Mouse (Mus musculus): Measurements from ENCODE around the gene Ephb2. TPM values are rescaled to one million over a fixed set of nuclear protein-coding genes. Genes with fewer than 3 reads are reported as not detected.

The Ephb2 gene
- polyA plus RNA-seq, 1 experiment: not detected

DNA sequence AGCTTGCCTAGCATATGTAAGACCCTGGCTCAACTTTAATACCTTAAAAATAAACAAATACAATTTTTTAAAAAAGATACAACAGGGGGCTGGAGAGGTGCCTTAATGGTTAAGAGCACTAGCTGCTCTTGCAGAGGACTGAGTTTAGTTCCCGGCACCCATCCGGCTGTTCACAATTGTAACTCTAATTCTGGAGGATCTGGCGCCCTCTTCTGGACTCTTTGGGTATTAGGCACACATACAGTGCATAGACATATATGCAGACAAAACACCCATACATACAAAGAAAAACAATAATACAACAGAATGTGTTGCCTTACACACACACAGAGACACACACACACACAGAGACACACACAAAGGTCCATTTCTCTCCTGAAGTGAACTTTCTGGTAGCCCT, 67.3 kb downstream of the Ephb2 start:
- H3K4me1 ChIP-seq (ENCODE audit: control insufficient read depth): no peaks in the 10 kb centered on the region
- H3K27me3 ChIP-seq (ENCODE audit: control insufficient read depth): no peaks in the 10 kb centered on the region
- TF ChIP-seq TAL1 (IDR thresholded peaks at IDR 0.05; ENCODE audit: low read length) (no peak), GATA1 (IDR thresholded peaks at IDR 0.05; ENCODE audit: low read length) (no peak)
- no peak overlapping the region for H3K4me3 ChIP-seq (replicated peaks)
- no peaks in the 10 kb centered on the region for H3K36me3 ChIP-seq (ENCODE audit: control insufficient read depth)
- no peaks in the 10 kb centered on the region for H3K9me3 ChIP-seq (ENCODE audit: control insufficient read depth, low read length)

DNA sequence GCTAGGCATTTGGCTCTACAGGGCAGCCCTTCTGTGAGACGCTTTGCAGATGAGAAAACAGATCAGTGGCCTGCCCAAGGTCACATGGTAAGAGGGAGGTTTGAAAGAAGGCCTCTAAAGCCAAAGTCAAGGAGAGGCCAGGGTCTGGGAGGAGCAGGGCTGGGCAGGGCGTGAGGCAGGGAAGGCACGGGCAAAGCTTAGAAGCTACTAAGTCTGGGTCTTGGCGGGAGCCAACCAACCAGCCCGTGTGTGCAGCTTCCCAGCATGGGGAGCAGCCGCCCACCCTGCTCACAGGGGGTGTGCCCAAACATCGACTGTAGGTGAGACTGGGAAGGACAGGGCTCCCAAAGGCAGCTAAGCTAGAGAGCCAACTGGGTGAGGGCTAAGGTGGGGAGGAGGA, 70.7 kb downstream of the Ephb2 start:
- no peaks in the 10 kb centered on the region for H3K36me3 ChIP-seq (ENCODE audit: control insufficient read depth)
- no peaks in the 10 kb centered on the region for H3K9me3 ChIP-seq (ENCODE audit: control insufficient read depth, low read length)
- H3K4me3 ChIP-seq (replicated peaks): no peak overlapping the region
- H3K27me3 ChIP-seq (ENCODE audit: control insufficient read depth): no peaks in the 10 kb centered on the region
- H3K4me1 ChIP-seq (ENCODE audit: control insufficient read depth): no peaks in the 10 kb centered on the region
- no peak for TF ChIP-seq TAL1 (IDR thresholded peaks at IDR 0.05; ENCODE audit: low read length)
- TF ChIP-seq GATA1 (IDR thresholded peaks at IDR 0.05; ENCODE audit: low read length): no peak

- Histone ChIP-seq H3K4me3 (replicated peaks) (no peak overlapping the region), H3K9me3 (ENCODE audit: control insufficient read depth, low read length) (no peaks in the 10 kb centered on the region), H3K4me1 (ENCODE audit: control insufficient read depth) (no peaks in the 10 kb centered on the region), H3K36me3 (ENCODE audit: control insufficient read depth) (no peaks in the 10 kb centered on the region), H3K27me3 (ENCODE audit: control insufficient read depth) (no peaks in the 10 kb centered on the region)
- TF ChIP-seq GATA1 (IDR thresholded peaks at IDR 0.05; ENCODE audit: low read length) (no peak), TAL1 (IDR thresholded peaks at IDR 0.05; ENCODE audit: low read length) (no peak)
Measured at GRCm38 (mm10) chr4:136763349-136763748, 72.4 kb downstream of the Ephb2 start.

DNA sequence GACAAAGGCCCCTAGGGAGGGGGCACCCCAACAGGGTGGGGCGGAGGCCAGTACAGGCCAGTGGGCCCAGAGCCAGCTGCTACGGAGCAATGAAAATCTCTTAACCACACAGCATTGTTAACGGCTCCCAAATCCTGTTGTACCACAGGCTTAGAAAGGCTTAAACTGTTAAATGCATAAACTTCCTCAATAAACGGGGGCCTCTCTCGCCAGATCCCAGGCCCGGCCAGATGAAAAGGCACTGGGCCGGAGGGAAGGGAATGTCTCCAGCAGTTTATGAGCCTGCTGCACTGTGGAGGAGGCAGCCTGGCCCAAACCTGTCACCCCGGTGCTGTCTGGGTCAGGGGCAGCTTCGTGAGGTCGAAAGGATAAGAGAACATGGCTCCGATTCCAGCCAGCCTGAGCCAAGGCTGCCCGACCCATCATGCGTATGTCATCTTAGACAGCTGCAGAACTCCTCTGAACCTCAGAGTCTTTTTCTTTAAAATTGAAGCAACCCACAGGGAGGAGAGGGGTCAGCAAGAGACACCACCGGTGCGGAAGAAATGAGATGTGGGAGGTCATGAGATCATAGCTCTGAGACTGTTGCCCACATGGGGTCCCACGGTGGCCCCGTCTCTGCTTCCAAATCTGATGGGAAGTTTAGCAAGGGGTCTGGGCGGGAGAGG, 73.9 kb downstream of the Ephb2 start:
- TF ChIP-seq TAL1 (IDR thresholded peaks at IDR 0.05; ENCODE audit: low read length): no peak
- no peak for TF ChIP-seq GATA1 (IDR thresholded peaks at IDR 0.05; ENCODE audit: low read length)

DNA sequence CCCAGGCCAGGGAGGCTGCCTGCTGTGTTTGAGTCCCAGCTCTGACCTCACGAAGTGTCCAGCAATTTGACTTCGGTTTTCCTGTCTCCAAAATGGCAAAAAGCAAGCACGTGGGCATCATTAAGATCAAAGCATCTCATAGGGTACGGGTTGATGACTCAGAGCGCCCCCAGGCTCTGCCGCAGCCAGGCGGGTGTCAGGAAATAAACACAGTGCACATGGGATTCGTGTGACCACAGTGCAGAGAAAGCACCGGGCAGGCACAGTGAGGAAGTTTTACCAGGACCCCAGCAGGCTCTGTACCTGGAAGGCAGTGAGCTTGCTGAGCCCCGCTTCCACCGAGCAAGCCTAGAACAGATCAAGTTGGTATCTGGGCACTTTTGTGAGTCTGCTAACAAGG, 74.9 kb downstream of the Ephb2 start:
- Histone ChIP-seq H3K36me3 (ENCODE audit: control insufficient read depth) (no peaks in the 10 kb centered on the region), H3K9me3 (ENCODE audit: control insufficient read depth, low read length) (no peaks in the 10 kb centered on the region), H3K4me1 (ENCODE audit: control insufficient read depth) (no peaks in the 10 kb centered on the region), H3K4me3 (replicated peaks) (no peak overlapping the region), H3K27me3 (ENCODE audit: control insufficient read depth) (peaks cover 6% of the 10 kb centered on the region)
- TF ChIP-seq GATA1 (IDR thresholded peaks at IDR 0.05; ENCODE audit: low read length): no peak
- no peak for TF ChIP-seq TAL1 (IDR thresholded peaks at IDR 0.05; ENCODE audit: low read length)

More for the DNA sequence above, 73.9 kb downstream of the Ephb2 start:
- Histone ChIP-seq H3K4me3 (replicated peaks) (no peak overlapping the region), H3K9me3 (ENCODE audit: control insufficient read depth, low read length) (no peaks in the 10 kb centered on the region), H3K4me1 (ENCODE audit: control insufficient read depth) (no peaks in the 10 kb centered on the region), H3K27me3 (ENCODE audit: control insufficient read depth) (0 out of 2 replicates have a peak, but pooled peaks cover 2% of the 10 kb centered on the region), H3K36me3 (ENCODE audit: control insufficient read depth) (no peaks in the 10 kb centered on the region)

DNA sequence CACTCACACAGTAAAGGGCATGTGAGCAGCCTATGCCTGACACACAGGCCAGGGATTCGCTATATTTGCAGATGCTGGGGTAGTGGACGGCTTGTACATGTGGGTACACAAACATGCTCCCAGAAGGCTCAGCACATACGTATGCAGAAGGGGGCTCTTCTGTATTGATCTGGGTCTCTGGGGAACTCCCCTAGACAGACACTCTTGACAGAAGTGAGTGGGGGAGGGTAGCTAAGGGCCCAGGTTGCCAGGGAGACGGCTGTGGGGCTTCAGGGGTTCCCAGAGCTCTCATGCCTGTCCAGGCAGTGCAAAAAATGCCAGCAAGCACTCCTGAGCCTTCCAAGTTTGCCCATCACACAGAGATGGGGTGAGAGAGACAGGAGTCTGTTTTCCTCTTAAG, 78.7 kb downstream of the Ephb2 start:
- Histone ChIP-seq H3K9me3 (ENCODE audit: control insufficient read depth, low read length) (no peaks in the 10 kb centered on the region), H3K4me1 (ENCODE audit: control insufficient read depth) (no peaks in the 10 kb centered on the region), H3K4me3 (replicated peaks) (no peak overlapping the region), H3K36me3 (ENCODE audit: control insufficient read depth) (no peaks in the 10 kb centered on the region), H3K27me3 (ENCODE audit: control insufficient read depth) (peaks cover 23% of the 10 kb centered on the region)
- TF ChIP-seq GATA1 (IDR thresholded peaks at IDR 0.05; ENCODE audit: low read length): no peak
- TF ChIP-seq TAL1 (IDR thresholded peaks at IDR 0.05; ENCODE audit: low read length): no peak

- Histone ChIP-seq H3K4me3 (replicated peaks) (no peak overlapping the region), H3K27me3 (ENCODE audit: control insufficient read depth) (peaks cover 23% of the 10 kb centered on the region), H3K9me3 (ENCODE audit: control insufficient read depth, low read length) (no peaks in the 10 kb centered on the region), H3K4me1 (ENCODE audit: control insufficient read depth) (no peaks in the 10 kb centered on the region), H3K36me3 (ENCODE audit: control insufficient read depth) (no peaks in the 10 kb centered on the region)
- no peak for TF ChIP-seq TAL1 (IDR thresholded peaks at IDR 0.05; ENCODE audit: low read length)
- TF ChIP-seq GATA1 (IDR thresholded peaks at IDR 0.05; ENCODE audit: low read length): no peak
Measured at GRCm38 (mm10) chr4:136756486-136756885, 79.3 kb downstream of the Ephb2 start.

DNA sequence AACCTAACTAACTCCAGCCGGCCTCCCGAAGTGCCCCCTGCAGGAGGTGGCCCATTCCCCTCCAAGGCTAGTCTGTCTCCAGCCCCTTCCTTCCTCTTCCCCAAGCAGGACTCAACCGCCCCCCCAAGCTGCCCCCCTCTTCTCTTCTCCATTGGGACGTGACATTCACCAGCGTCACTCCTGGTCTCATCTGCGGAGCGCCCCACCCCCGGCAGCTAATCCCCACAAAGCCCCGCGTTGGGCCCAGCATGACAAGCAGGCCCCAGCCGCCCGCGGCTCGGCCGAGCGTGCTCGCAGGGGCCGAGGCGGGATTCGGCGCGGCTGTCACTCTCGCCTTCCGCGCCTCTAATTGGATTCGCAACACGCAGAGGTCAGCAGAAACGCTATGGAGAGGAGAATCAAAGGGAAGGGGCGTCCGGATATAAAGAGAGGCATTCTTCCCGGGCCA, 80.4 kb downstream of the Ephb2 start:
- TF ChIP-seq TAL1 (IDR thresholded peaks at IDR 0.05; ENCODE audit: low read length) (no peak), GATA1 (IDR thresholded peaks at IDR 0.05; ENCODE audit: low read length) (no peak)
- no peaks in the 10 kb centered on the region for H3K9me3 ChIP-seq (ENCODE audit: control insufficient read depth, low read length)
- peaks cover 23% of the 10 kb centered on the region for H3K27me3 ChIP-seq (ENCODE audit: control insufficient read depth)
- no peak overlapping the region for H3K4me3 ChIP-seq (replicated peaks)
- no peaks in the 10 kb centered on the region for H3K4me1 ChIP-seq (ENCODE audit: control insufficient read depth)
- no peaks in the 10 kb centered on the region for H3K36me3 ChIP-seq (ENCODE audit: control insufficient read depth)

DNA sequence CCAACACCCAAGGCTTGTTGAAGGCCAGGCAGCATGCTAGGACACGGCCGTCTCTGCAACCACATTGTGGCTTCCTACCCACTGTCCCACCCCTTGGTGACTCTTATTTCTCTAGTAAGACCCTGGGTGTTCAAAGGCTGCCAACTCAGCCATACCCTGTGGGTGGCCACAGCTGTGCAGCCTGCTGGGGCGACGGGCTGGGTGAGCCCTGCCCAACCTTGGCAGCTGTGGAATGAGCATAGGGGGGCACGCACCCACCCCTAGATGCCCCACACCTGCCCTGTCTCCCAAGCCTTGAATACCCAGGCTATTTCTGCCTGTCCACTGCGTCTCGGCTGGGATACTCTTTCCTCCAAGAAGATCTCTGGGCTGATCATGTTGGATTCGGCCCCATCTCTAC, 81.5 kb downstream of the Ephb2 start:
- peaks cover 23% of the 10 kb centered on the region for H3K27me3 ChIP-seq (ENCODE audit: control insufficient read depth)
- no peak overlapping the region for H3K4me3 ChIP-seq (replicated peaks)
- H3K36me3 ChIP-seq (ENCODE audit: control insufficient read depth): no peaks in the 10 kb centered on the region
- H3K9me3 ChIP-seq (ENCODE audit: control insufficient read depth, low read length): no peaks in the 10 kb centered on the region
- TF ChIP-seq TAL1 (IDR thresholded peaks at IDR 0.05; ENCODE audit: low read length) (no peak), GATA1 (IDR thresholded peaks at IDR 0.05; ENCODE audit: low read length) (no peak)
- no peaks in the 10 kb centered on the region for H3K4me1 ChIP-seq (ENCODE audit: control insufficient read depth)
